Mouse (Mus musculus) liver, postnatal 0 days (tissue): ENCODE measurements around the gene Alkbh7.

Experiments used
- CTCF ChIP-seq: sonication (generic); IDR thresholded peaks from 2 replicates; pipeline ENCODE4 v1.5.1; 2016; ENCODE audit warnings: antibody characterized with exemption, low read depth
- EP300 ChIP-seq: IDR thresholded peaks from 2 replicates; pipeline ENCODE4 v1.6.1; 2016; ENCODE audit warnings: antibody characterized with exemption, low read depth, mild to moderate bottlenecking

DNA sequence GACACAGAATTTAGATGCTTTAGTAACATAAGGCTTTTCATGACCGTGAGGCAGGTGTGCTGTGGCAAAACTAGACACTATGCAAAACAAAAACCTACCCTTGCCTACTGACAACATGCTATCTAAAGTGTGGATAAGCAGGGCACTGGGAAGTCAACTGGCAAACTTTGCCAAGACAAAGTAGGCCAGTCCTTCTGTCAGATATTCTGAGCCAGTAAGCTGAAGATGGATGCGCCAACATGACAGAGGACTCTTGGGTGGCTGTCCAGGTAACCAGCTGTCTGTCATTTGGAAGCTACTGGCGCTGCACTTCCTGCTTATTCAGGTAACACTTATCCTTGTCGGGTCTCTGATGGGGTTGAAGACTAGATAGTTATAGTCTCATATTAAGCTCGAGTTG, 27.1 kb upstream of the Alkbh7 start:
- no peak for TF ChIP-seq CTCF
- TF ChIP-seq EP300, result no peak
